Mouse (Mus musculus) gonadal fat pad, adult 2 months (tissue): ENCODE measurements around the gene Cd79a. TPM values are rescaled to one million over a fixed set of nuclear protein-coding genes. Genes with fewer than 3 reads are reported as not detected.

Source experiments
- DNase-seq: peaks from one replicate; pipeline ENCODE4 v3.0.0-alpha.2; 2012; ENCODE audit warnings: low read depth
- polyA plus RNA-seq: library from polyadenylated mRNA; depleted of rRNA; stranded (reverse); fragments of >200 nt; gene quantifications from 2 replicates; pipeline ENCODE4 v1.2.3, GENCODE M21; 2012; rRNA removed

The Cd79a gene
- 2.5 and 4.3 TPM in 2 replicates for polyA plus RNA-seq

- DNase-seq = no peak
These were observed at the start of gene Cd79a for GRCm38 (mm10) chr7:24897224-24897623. TSS of gene Cd79a (plus strand) at chr7:24897381.

DNA sequence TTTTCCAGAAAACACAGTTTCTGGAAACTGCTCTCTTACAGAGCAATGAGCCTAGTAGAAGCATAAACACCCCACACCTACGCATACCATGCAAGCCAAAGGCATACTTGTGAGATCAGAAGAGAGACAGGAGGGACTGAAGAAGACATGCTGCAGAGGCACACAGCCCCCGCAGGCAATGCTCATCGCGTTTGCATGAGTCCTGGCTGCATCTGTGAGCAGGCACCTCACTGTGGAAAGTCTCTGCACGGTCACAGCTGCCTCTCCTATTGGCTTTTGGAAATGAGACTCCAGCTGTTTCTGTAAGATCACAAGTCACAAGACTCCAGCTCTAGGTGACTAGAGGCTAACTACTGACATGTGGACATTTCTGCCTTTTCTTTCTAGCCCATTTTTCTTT is 47.0 kb upstream of the Cd79a start:
- peak; percentile 36 for DNase-seq

GRCm38 (mm10) chr7:24850899-24851303 is 46.3 kb upstream of the Cd79a start:
- DNase-seq = no peak

GRCm38 (mm10) chr7:24851596-24852325 is 45.4 kb upstream of the Cd79a start:
- no peak for DNase-seq

DNA sequence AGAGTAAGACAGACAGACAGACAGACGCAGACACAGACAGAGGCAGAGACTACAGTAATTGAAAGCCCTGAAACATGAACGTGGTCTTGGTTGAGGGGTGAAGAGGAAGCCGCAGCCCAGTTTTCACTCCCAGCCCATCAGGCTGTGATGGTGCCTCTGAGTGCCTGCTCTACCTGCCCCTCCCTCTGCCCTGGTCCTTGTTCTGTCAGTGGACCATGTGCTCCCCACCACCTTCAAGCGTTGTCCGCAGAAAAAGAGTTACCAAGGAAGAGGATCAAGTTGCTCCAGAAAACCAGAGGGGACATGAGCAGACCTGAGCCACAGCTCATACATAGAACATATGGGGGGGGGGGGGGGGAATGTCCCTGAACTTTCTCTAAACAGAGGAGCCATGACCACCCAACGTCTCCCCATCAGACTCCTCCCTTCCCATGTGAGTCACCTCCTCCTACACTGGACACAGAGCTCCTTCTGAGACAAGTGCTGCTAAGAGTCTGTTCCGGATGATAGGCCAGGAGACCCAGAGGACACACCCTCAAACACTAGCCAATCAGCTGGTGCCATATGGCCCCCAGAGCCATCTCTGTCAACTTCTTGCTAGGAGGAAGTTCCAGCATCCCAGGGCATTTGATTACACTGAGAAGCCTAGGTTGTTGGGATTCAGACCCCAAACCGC is 44.5 kb upstream of the Cd79a start:
- no peak for DNase-seq

GRCm38 (mm10) chr7:24853233-24853563 is 44.0 kb upstream of the Cd79a start:
- no peak for DNase-seq

GRCm38 (mm10) chr7:24853695-24854094 is 43.5 kb upstream of the Cd79a start:
- DNase-seq = no peak

GRCm38 (mm10) chr7:24856460-24857120 is 40.6 kb upstream of the Cd79a start:
- no peak for DNase-seq

DNA sequence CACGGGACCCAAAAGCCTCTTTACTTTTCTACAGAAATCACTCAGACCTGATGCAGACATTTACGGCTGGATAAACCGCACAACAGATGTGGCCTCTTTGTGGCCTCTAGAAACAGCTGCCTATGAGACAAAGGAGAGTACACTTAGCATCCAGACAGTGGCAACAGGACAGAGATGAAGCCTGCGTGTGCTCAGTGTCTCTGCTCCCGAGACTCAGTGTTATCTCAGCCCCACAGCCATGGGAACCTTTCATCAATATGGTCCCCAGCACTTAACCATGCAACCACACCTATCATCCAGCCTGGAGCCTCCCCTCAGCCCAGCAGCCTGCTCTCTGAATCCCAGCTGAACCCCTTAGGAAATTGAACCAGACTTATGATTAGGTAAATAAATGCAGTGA is 37.9 kb upstream of the Cd79a start:
- DNase-seq = no peak

DNA sequence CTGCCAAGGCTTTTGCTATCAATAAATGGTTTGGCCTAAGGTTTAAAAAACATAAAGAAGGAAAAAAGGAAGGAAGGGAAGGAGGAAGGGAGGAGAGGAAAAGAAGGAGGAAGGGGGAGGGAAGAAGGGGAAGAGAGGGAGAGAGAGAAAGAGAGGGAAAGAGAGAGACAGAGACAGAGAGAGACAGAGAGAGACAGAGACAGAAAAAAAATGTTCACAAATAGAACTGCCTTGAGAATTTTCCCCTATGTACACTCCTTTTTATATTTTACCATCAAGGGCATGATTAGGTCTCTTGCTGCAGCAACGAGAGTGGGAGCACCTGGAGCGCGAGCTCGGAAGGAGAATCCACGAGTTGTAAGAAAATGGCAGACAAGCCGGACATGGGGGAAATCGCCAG is 35.3 kb upstream of the Cd79a start, which contains the start of gene Gm9844:
Gene Gm9844 (plus strand): TSS at position 301 of the 400 bp plus-strand sequence.
- DNase-seq = no peak

DNA sequence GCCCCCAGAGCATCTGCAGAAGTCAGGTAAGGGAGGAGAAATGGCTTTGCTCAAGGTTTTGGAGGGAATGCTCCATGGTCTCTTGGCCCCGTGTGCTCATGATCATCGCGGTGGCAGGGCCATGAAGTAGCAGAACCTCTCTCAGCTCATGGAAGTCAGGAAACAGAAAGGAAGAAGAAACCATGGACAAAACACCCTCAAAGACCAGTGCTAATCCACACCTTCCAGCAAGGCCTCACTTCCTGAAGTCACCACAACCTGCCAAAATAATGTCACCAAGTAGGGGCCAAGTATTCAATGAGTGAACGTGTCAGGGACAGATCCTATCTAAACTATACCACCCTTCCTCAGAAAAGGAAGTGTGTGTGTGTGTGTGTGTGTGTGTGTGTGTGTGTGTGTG is 34.3 kb upstream of the Cd79a start:
- no peak for DNase-seq

DNA sequence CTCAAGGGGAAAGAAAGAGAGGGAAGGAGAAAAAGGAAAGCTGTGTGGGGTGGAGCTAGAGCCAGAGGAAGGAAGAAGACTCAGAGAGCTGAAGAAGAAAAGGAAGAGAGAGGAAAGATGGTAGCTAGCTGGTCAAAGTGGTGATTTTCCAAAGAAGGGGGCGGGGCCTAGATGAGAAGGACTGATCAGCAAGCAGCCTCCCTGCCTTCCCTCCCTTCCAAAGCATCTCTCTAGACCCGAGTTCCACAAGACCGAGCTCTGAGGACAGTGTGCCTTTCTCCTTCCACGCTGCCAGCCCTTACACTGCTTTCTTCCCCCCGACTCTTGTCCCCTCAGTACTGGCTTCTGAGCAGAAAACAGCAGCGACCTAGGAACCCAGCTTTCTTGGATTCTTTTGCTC is 33.0 kb upstream of the Cd79a start:
- DNase-seq = no peak

GRCm38 (mm10) chr7:24869080-24869479 is 28.1 kb upstream of the Cd79a start:
- peak; percentile 77 for DNase-seq

- no peak for DNase-seq
These were observed 27.5 kb upstream of the Cd79a start, which contains the start of the genes Lypd4 and Dmrtc2 for GRCm38 (mm10) chr7:24869532-24870165. TSS of gene Lypd4 (minus strand) at chr7:24869941. TSS of gene Dmrtc2 (plus strand) at chr7:24870057.

- DNase-seq = peak; percentile 49
These were observed 19.6 kb upstream of the Cd79a start for GRCm38 (mm10) chr7:24877588-24877987.

DNA sequence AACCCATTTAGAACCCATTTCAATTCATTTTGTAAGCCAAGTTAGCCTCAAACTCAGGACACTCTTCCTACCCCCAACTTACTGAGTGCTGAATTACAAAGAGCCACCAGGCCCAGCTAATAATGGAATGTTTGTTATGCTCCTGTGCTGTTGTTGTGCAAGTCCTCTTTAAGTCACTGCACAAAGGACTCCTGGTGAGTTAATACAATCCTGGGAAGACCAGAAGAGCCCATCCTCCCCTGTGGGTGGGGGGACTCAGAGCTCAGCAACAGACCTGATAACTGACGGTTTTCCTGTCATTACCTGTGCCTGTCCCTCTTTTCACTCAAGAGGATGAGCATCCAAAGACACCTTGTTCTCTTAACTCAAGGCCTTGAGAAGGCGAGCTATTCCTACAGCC is 17.6 kb upstream of the Cd79a start:
- no peak for DNase-seq

GRCm38 (mm10) chr7:24882416-24883199 is 14.6 kb upstream of the Cd79a start:
- DNase-seq = no peak

- peak; percentile 98 for DNase-seq
These were observed 13.1 kb upstream of the Cd79a start, which contains the start of gene Rps19 for GRCm38 (mm10) chr7:24883896-24884692. TSS of gene Rps19 (plus strand) at chr7:24884371.

DNA sequence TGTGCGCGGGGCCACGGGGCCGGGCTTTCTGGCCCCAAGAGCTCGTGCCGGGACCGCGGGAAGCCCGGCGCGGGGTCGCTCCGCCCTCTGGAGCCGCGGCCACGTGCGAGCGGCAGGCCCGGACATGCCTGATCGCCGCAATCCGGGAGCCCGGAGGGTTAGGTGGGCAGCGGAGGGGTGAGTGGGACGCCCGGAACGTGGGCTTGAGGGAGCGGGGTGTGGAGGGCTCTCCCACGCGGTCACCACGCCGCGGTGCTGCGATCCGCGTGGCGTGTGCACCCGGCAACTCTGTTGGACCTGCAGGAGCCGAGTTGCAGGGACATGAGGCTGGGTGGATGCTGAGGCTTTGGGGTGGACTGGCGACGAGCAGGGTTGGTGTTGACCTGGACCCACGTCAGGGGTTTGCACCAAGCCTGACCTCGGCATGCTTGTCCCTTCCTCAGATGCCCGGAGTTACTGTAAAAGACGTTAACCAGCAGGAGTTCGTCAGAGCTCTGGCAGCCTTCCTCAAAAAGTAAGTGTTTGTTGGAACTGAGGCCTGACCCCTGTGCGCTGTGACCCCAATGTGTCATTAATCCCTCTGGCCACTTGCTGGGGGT is 12.4 kb upstream of the Cd79a start:
- DNase-seq = no peak
